Mouse (Mus musculus) limb, embryonic 12.5 days (tissue): ENCODE data around the gene Perp. TPM values are rescaled to one million over a fixed set of nuclear protein-coding genes. Genes with fewer than 3 reads are reported as not detected.

Source experiments
- ATAC-seq: fragments of 200-750 bp; cut with Nextera tagmentation; 2 replicates; pipeline ENCODE4 v1.8.0; 2017; ENCODE audit warnings: low read depth, moderate TSS enrichment; ENCODE audit not compliant: insufficient number of reproducible peaks, insufficient read depth, low FRiP score, low TSS enrichment
- H3K27ac ChIP-seq: fragments of 300-500 bp; sonication (generic); 2 replicates; pipeline ENCODE4 v1.5.1; 2016; ENCODE audit warnings: mild to moderate bottlenecking, moderate library complexity
- H3K27me3 ChIP-seq: fragments of 300-500 bp; sonication (generic); 2 replicates; pipeline ENCODE4 v1.6.1; 2016; ENCODE audit warnings: mild to moderate bottlenecking, moderate library complexity
- H3K36me3 ChIP-seq: fragments of 300-500 bp; sonication (generic); 2 replicates; pipeline ENCODE4 v1.6.1; 2016; ENCODE audit warnings: mild to moderate bottlenecking, moderate library complexity
- H3K4me1 ChIP-seq: fragments of 300-500 bp; sonication (generic); replicated peaks from 2 replicates; pipeline ENCODE4 v1.6.1; 2016
- H3K4me2 ChIP-seq: fragments of 300-500 bp; sonication (generic); 2 replicates; pipeline ENCODE4 v1.6.1; 2016; ENCODE audit warnings: mild to moderate bottlenecking, moderate library complexity
- H3K4me3 ChIP-seq: fragments of 300-500 bp; sonication (generic); replicated peaks from 2 replicates; pipeline ENCODE4 v1.5.1; 2016; ENCODE audit warnings: mild to moderate bottlenecking
- H3K9ac ChIP-seq: fragments of 300-500 bp; sonication (generic); replicated peaks from 2 replicates; pipeline ENCODE4 v1.6.1; 2016; ENCODE audit warnings: mild to moderate bottlenecking, moderate library complexity
- H3K9me3 ChIP-seq: fragments of 300-500 bp; sonication (generic); 2 replicates; pipeline ENCODE4 v1.6.1; 2016; ENCODE audit warnings: mild to moderate bottlenecking, moderate library complexity
- WGBS: fragments of 180-500 bp; shearing (Covaris S2); methylation state at CpG from one replicate; pipeline ENCODE4 v1.1.7; 2016; 5-methylcytosine and 5-hydroxymethylcytosine counted together
- polyA plus RNA-seq: library from polyadenylated mRNA; unstranded; fragments of >200 nt; fragmentation: Nextera tagmentation; extraction: Ambion mirVana; gene quantifications from 2 replicates; pipeline ENCODE4 v1.2.1, GENCODE M21; 2016

Perp gene
- polyA plus RNA-seq, 1 experiment from 2014 or later = 61.1 TPM

DNA sequence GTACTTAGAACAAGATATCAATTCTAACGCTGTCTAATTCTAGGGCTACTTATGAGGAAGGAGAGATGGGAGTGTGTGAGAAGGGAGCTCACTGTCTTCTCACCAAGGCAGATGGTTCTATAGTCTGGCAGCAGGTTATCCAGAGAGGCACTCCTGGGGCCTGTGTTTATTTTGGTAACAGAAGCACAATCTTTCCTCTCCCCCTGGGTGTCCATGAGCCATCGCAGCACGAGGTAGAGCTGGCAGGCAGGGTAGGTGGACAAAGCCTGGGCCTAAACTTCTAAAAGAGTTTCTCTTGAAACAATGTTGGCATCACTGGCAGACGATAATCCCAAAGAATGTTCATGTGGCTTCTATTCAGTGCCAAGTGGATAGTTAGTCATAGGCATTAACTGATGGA lies 18.5 kb downstream of the Perp start:
- Histone ChIP-seq H3K4me1 (peaks cover 4% of the 10 kb centered on the region; the same call in 1 of the 2 replicates), H3K4me3 (no peak overlapping the region), H3K9me3 (no peaks in the 10 kb centered on the region), H3K27me3 (no peaks in the 10 kb centered on the region), H3K4me2 (no peak overlapping the region), H3K9ac (no peak overlapping the region), H3K36me3 (no peaks in the 10 kb centered on the region), H3K27ac (no peak overlapping the region)
- WGBS = 72% methylated on average over 4 of the region's 4 CpGs
- ATAC-seq = no peak

DNA sequence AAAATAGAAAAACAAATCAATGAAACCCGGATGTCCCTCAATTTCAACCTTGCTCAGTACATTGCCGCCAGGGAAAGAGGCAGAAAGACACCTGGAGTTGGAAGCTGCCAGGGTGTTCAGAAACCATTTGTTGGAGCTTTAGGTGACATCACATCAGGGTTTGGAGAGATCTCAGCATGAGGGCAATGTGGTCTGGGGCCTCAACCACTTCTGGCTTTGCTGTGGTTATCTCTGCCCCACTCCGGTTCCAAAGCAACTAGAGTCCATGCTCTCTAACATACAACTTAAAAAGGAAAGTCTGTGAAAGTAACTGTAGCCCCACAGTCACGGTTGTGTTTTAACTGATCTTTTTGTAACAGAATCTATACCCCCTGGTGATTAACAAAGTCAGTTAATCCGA lies 19.9 kb downstream of the Perp start:
- H3K4me2 ChIP-seq = no peak overlapping the region
- H3K27ac ChIP-seq = no peak overlapping the region
- H3K4me3 ChIP-seq = no peak overlapping the region
- no peaks in the 10 kb centered on the region for H3K36me3 ChIP-seq
- no peaks in the 10 kb centered on the region for H3K9me3 ChIP-seq
- H3K4me1 ChIP-seq = peaks cover 1% of the 10 kb centered on the region; the same call in 1 of the 2 replicates
- ATAC-seq = no peak
- no peak overlapping the region for H3K9ac ChIP-seq
- no peaks in the 10 kb centered on the region for H3K27me3 ChIP-seq
- 51% methylated on average over 5 of the region's 5 CpGs for WGBS

DNA sequence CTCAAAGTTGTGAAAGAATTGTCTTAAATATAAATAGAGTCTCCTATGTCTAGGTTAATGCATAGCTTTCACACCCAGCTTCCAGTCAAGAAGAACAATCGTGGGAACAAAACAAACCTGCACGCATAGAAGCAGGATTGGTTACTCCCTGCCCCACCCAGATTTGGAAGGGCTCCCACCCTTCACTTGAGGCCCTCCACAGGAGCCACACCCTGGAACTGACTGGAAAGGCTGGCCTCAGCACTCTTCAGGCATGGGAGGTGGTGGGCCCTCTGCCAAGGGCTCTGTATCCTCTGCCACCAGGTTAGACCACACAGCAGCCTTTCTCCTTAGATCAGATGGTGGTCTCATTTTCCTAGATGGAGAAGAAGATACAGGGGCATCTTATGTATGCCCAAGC lies 26.2 kb downstream of the Perp start:
- Histone ChIP-seq H3K9me3 (no peaks in the 10 kb centered on the region), H3K9ac (no peak overlapping the region), H3K36me3 (no peaks in the 10 kb centered on the region), H3K4me1 (no peaks in the 10 kb centered on the region), H3K27me3 (no peaks in the 10 kb centered on the region), H3K4me2 (no peak overlapping the region), H3K4me3 (no peak overlapping the region), H3K27ac (no peak overlapping the region)
- 88% methylated on average over 2 of the region's 2 CpGs for WGBS
- ATAC-seq = no peak

DNA sequence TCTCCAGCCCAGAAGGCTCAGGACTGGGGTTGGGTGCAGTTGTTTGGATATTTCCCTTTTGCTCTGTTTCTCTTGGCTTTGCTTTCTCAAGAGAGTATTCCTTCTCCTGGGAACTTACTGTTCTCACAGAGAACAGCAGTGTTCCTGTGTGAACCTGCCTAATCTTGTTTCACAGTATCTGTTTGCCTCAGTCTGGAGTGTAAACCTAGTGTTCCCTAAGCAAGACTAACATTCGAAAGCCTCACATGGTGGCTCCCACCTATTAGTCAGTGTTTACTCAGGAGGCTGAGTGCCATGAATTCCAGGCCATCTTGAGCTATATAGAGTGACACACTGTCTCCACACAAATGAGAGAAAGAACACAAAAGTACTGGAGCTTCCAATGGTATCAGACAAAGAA lies 31.4 kb downstream of the Perp start:
- Histone ChIP-seq H3K4me3 (no peak overlapping the region), H3K9ac (no peak overlapping the region), H3K27ac (peak overlapping the region; percentile 5; the same call in 1 of the 2 replicates), H3K4me1 (peaks cover 7% of the 10 kb centered on the region), H3K36me3 (no peaks in the 10 kb centered on the region), H3K27me3 (peaks cover 7% of the 10 kb centered on the region; the same call in 1 of the 2 replicates), H3K9me3 (no peaks in the 10 kb centered on the region), H3K4me2 (no peak overlapping the region)
- 38% methylated on average over 1 of the region's 1 CpGs for WGBS
- no peak for ATAC-seq

DNA sequence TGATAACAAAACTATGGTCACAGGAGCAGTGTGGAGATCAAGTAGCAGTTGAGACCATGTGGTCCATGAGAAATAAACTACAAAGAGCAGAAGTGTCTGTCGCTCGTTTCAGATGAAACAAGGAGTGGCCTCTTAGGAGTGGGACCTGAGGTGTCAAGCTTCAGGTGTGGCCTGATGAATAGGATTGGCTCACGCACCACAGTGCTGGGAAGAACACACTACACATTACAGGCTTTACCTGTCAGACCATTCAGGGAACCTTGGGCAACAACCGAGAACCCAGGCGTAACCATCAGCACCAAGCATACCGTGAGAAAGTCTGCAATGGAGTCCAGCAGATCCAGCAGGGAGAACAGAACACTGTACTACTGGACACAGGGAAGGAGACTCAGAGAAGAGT lies 33.3 kb downstream of the Perp start:
- WGBS = 85% methylated on average over 6 of the region's 6 CpGs
- Histone ChIP-seq H3K4me1 (peaks cover 7% of the 10 kb centered on the region), H3K9me3 (no peaks in the 10 kb centered on the region), H3K27ac (no peak overlapping the region), H3K4me2 (no peak overlapping the region), H3K27me3 (peaks cover 7% of the 10 kb centered on the region; the same call in 1 of the 2 replicates), H3K36me3 (no peaks in the 10 kb centered on the region), H3K9ac (no peak overlapping the region), H3K4me3 (no peak overlapping the region)
- no peak for ATAC-seq

DNA sequence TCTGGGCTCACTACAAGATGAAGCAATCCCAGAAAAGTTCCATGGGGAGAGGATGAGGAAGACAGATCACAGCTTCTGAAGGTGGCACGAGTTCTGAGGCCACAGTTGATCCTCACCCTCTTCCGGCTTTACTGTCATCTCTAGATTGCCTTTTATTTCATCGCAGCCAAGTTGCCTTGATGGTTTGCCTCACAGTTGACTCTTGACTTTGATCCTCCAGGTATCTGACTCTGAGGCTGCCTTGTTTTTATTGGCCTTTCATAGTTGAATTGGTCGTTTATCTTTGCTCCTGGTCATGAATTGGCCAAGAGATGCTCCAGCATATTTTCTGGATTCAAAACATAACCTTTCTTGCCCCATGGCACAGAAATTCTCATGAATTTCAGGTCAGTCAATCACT lies 34.3 kb downstream of the Perp start:
- Histone ChIP-seq H3K4me1 (peaks cover 7% of the 10 kb centered on the region), H3K36me3 (no peaks in the 10 kb centered on the region), H3K4me3 (no peak overlapping the region), H3K27ac (no peak overlapping the region), H3K9me3 (no peaks in the 10 kb centered on the region), H3K9ac (no peak overlapping the region), H3K27me3 (peaks cover 7% of the 10 kb centered on the region; the same call in 1 of the 2 replicates), H3K4me2 (no peak overlapping the region)
- 80% methylated on average over 4 of the region's 4 CpGs for WGBS
- no peak for ATAC-seq

- H3K4me1 ChIP-seq = peaks cover 13% of the 10 kb centered on the region
- H3K4me2 ChIP-seq = no peak overlapping the region
- H3K27ac ChIP-seq = no peak overlapping the region
- 100% methylated on average over 1 of the region's 1 CpGs for WGBS
- no peak overlapping the region for H3K9ac ChIP-seq
- H3K27me3 ChIP-seq = peaks cover 7% of the 10 kb centered on the region; the same call in 1 of the 2 replicates
- no peaks in the 10 kb centered on the region for H3K36me3 ChIP-seq
- ATAC-seq = no peak
- H3K9me3 ChIP-seq = no peaks in the 10 kb centered on the region
- no peak overlapping the region for H3K4me3 ChIP-seq
Measured at GRCm38 (mm10) chr10:18879690-18880089, 34.9 kb downstream of the Perp start.

DNA sequence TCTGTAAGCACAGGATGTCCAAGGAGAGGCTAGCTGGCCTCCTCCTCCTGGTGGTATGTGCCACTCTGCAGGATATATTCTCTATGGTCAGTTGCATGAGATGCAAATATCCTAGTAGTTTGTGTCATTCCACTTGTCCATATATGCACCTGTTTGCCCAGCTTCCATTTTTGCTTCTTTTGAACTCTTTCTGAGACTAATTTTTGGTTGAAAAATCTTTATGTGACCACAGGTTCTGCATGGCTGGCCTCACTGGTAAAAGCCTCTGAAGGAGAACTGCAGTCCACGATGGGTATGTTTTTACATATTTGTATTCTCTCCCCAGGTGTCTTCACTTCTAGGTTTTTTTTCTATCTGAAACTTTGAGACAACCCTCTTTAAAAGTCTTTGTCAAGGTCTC lies 37.4 kb downstream of the Perp start:
- ATAC-seq = no peak
- 83% methylated on average over 1 of the region's 1 CpGs for WGBS

DNA sequence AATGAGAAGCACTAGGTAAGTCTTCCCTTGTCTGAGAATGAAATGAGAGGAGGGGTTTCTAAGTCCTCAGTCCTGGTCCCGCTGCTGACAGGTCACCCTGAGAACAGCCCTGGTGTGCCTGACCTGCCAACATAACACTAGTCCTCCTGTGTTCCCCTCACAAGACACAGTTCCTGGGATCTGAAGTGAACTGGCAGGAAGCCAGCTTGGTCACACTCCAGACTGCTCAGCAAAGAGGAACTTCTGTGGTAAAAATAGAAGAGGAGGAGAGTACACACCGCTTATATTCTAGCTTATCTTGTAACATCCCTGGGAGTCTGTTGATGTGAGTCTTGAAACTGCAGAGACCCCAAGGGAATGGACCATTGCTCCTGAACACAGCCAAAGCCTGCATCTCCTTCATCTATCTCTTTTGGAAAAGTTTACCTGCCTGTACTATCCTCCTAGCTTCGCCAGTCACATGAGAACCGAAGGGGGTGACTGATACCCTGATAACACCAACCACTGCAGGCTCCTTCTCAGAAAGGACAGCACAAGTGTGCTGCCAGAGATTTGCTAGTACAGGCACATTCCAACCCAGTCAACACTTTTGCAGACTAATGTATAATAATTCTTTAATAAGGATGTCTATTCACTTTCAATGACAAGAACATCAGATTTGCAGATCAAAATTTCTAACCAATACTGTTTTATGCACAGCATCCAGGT lies 42.3 kb downstream of the Perp start:
- H3K27me3 ChIP-seq = no peaks in the 10 kb centered on the region
- no peak overlapping the region for H3K9ac ChIP-seq
- H3K4me1 ChIP-seq = peaks cover 7% of the 10 kb centered on the region; the same call in 1 of the 2 replicates
- H3K27ac ChIP-seq = no peak overlapping the region
- H3K4me2 ChIP-seq = no peak overlapping the region
- no peak overlapping the region for H3K4me3 ChIP-seq
- ATAC-seq = no peak
- 85% methylated on average over 4 of the region's 4 CpGs for WGBS
- no peaks in the 10 kb centered on the region for H3K36me3 ChIP-seq
- no peaks in the 10 kb centered on the region for H3K9me3 ChIP-seq

More for the DNA sequence above, 37.4 kb downstream of the Perp start:
- Histone ChIP-seq H3K4me2 (no peak overlapping the region), H3K36me3 (no peaks in the 10 kb centered on the region), H3K27ac (no peak overlapping the region), H3K9me3 (no peaks in the 10 kb centered on the region), H3K4me3 (no peak overlapping the region), H3K9ac (no peak overlapping the region), H3K4me1 (peaks cover 7% of the 10 kb centered on the region; the same call in 1 of the 2 replicates), H3K27me3 (peaks cover 7% of the 10 kb centered on the region; the same call in 1 of the 2 replicates)

GRCm38 (mm10) chr10:18888751-18889150 lies 43.9 kb downstream of the Perp start:
- WGBS = 98% methylated on average over 1 of the region's 1 CpGs

GRCm38 (mm10) chr10:18889255-18889654 lies 44.4 kb downstream of the Perp start:
- ATAC-seq = no peak
- Histone ChIP-seq H3K4me3 (no peak overlapping the region), H3K27me3 (no peaks in the 10 kb centered on the region), H3K27ac (no peak overlapping the region), H3K9me3 (no peaks in the 10 kb centered on the region), H3K36me3 (no peaks in the 10 kb centered on the region), H3K4me2 (no peak overlapping the region), H3K4me1 (peaks cover 6% of the 10 kb centered on the region; the same call in 1 of the 2 replicates), H3K9ac (no peak overlapping the region)
- WGBS = 89% methylated on average over 1 of the region's 1 CpGs

More at GRCm38 (mm10) chr10:18888751-18889150, 43.9 kb downstream of the Perp start:
- H3K9ac ChIP-seq = no peak overlapping the region
- no peak for ATAC-seq
- no peaks in the 10 kb centered on the region for H3K9me3 ChIP-seq
- H3K36me3 ChIP-seq = no peaks in the 10 kb centered on the region
- H3K4me3 ChIP-seq = no peak overlapping the region
- H3K27me3 ChIP-seq = no peaks in the 10 kb centered on the region
- no peak overlapping the region for H3K4me2 ChIP-seq
- H3K27ac ChIP-seq = no peak overlapping the region
- H3K4me1 ChIP-seq = peaks cover 7% of the 10 kb centered on the region; the same call in 1 of the 2 replicates

DNA sequence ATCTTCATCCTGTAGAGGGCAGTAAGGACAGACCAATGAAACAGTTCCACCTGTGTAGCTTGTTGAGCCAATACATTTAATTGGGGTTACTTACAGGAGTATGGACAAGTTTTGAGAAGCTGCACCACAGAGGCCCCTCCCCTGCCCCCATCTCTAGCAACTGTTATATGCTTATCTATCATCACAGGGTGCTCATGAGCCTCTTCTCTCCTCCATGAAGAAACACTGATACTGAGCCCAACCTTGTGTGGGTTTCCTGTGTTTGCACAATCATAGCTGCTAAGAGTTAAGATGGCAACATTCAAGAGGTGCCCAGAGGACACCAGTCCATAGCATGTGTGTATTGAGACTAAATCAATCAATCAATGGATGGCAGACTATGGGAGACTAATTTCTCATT lies 46.3 kb downstream of the Perp start:
- Histone ChIP-seq H3K9ac (no peak overlapping the region), H3K4me1 (no peaks in the 10 kb centered on the region), H3K4me3 (no peak overlapping the region), H3K36me3 (no peaks in the 10 kb centered on the region), H3K27ac (no peak overlapping the region), H3K9me3 (no peaks in the 10 kb centered on the region), H3K4me2 (no peak overlapping the region), H3K27me3 (no peaks in the 10 kb centered on the region)
- ATAC-seq = no peak
